Mouse (Mus musculus) spleen, adult 18-20 months (tissue): ENCODE measurements around the gene Runx1.

Experiments
- DNase-seq, 2 experiments: peaks; one replicate each; pipeline ENCODE4 v3.0.0; 2022; ENCODE audit warnings: mixed read lengths in 2 of 2

Runx1 gene

GRCm38 (mm10) chr16:92644718-92645422 is 181.1 kb downstream of the Runx1 start:
- peak; percentile 19 to 38 for DNase-seq

GRCm38 (mm10) chr16:92644315-92644714 is 181.6 kb downstream of the Runx1 start:
- no peak for DNase-seq

DNA sequence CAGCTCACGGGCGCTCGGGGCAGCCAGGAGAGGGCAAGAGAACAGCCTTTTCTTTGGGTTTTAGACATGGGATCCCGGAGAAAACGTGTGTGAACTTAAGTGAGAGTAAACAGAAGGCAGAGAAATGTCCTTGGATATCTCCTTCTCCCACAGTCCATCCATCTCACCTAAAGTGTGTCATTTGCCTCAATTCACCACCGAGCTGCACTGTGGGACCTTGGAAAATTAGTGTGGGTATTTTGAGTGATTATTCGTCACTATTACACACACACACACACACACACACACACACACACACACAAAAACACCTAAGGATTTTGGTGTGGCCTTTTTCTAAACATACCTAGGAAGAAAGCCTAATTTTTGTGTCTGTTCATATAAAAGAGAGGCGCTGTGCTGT is 183.7 kb downstream of the Runx1 start:
- no peak for DNase-seq

DNA sequence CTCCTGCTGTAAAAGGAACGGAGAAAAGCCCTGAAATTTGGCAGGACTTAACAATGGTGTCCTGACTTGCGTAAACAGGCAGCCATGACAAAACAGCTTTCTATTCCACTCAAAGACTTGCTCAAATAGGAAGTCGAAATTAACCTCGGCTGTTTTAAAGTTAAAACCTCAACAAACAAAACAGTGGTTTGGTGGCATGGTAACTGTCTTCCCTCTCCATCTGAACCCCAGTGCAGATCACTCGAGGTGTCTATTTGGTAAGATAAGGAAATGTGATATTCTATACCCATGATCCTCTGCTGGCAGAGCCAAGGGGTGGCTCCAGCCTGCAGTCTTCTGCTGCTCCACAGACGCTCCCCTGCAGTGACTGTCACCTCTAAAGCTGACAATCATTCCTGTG is 184.9 kb downstream of the Runx1 start:
- no peak for DNase-seq

GRCm38 (mm10) chr16:92639093-92639492 is 186.9 kb downstream of the Runx1 start:
- DNase-seq, result no peak

DNA sequence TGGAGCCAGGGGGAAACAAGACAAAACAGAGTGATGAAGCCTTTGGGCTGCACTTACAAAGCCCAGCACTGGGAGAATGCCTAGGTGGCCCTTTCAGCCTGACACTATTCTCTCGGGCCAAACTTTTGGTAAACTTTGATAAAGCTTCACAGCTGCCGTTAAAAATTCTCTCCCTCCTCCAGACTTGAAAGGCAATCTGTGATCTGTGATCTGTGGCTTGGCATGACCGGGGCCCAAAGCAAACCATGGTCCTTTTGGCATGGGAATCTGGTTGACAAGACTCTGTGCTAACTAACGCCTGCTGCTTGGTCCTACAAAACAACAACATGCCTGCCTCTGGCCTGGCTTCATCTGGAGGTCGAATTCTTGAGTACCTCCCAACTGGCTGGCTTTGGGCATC is 188.9 kb downstream of the Runx1 start:
- DNase-seq, result no peak

DNA sequence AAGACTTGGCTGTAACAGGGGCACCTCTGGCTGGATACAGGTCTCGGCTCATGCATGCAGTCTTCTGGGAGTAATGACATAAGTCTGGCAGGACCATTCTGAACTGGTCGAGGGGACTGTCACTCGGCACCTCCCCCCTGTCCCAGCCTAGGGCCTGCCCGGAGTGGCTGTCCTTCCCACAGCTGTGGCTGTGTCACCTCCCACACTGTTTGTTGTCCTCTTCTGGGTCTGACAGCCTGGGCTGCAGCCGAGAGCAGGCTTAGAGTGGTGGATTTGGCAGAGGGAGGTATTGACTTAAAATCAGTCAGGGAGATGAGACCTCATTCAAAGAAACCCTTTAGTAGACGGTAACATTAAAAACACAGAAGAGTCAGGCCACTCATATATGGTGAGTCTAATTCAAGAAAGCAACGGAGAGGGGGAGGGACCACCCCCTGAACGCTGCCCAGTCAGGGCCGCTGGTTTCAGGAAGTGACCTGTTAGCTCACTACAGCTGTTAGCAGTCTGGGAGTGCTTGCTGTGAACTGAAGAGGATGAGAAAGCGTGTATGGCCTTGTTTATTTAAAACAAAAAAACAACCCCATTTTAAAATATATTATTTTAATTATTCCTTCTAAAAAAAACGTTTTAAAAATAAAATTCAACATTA is 193.7 kb downstream of the Runx1 start:
- no peak for DNase-seq

GRCm38 (mm10) chr16:92631637-92632036 is 194.3 kb downstream of the Runx1 start:
- DNase-seq, result no peak

- DNase-seq, result no peak
These were observed 195.0 kb downstream of the Runx1 start for GRCm38 (mm10) chr16:92630950-92631349.

DNA sequence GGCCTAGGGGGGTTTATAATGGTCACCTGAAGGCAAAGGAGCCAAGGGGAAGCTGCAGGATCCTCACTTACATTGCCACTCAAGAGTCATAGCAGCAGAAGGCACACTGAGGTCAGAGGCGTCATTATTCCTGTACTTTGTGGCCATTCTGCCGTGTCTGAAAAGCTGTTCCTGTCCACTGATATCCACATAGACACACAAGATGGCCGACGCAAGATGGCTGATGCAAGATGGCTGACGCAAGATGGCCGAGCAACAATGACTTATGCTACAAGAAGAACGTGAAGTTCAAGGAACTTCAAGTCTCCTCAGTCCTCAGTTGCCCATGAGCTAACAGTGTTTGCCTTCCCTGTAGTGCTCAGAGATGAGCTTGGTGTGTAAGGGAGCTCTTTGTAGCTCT is 196.1 kb downstream of the Runx1 start:
- DNase-seq, result no peak

- DNase-seq, result no peak
These were observed 198.7 kb downstream of the Runx1 start for GRCm38 (mm10) chr16:92627262-92627661.

DNA sequence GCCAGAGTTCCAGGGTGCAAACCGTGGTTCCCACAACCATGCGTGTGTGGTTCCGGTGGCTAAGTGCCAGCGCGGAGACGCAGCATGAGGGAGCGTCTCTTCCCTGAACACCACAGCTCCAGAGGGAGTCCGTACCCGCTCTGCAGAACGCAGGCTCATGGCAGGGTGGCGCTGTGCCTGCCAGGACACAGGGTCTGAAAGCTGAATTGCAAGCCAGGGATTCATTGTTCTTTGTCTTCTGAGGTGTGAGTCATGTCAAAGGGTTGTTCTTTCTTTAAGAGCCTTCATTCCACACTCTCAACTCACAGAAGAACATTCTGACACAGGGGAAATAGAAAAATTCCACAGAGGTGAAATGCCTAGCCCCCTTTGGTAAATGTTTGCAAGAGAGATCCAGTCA is 202.0 kb downstream of the Runx1 start:
- no peak for DNase-seq

DNA sequence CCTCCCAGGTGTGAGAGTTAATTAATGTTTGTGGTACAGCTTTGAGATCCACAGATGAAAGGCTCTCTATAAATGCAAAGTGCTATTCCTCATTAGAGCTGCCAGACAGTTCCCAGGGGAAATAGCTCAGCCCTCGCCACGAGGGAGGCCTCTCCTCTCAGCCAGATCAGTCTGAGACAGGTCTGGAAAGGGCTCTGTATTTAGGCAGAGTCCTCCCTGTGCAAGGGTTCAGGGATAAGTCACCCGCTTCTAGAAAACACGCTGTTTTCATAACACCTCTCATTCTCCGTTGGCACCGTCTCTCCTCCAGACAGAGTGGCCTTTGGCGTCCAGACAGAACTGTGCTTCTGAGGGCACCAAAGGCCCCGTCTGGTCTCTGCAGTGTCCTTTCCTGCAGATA is 204.1 kb downstream of the Runx1 start:
- DNase-seq, result no peak

DNA sequence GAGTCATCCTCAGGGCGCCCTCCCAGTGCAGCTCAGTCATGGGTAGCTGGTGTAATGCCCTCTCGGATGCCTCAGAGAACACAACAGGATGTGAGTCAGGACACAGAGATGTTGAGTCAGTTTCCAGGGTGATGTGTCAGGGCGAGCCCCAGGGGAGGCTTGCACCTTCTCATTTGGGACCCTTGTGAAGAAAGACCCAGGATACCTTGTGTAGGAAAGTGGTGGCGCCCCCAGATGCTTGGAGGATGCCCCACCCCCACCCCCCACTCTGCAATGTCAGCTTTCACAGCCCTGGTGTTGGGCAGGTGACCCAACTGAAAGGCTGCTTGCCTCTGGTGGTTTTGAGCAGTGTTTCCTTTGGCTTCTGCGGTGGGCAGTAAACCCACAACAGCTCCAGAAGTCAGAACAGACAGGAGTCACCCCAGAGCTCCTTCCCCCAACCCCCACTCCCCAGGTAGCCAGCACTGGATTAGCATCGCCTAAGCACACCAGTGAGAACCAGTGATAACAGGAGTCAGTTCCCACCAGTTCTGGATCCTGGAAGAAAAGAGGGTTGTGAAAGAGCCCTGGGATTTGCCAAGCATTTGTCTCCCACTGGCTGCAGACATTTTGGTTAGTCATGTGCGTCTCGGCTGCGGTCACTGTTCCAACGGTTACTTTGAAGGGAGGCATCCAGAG is 205.0 kb downstream of the Runx1 start:
- DNase-seq, result no peak

DNA sequence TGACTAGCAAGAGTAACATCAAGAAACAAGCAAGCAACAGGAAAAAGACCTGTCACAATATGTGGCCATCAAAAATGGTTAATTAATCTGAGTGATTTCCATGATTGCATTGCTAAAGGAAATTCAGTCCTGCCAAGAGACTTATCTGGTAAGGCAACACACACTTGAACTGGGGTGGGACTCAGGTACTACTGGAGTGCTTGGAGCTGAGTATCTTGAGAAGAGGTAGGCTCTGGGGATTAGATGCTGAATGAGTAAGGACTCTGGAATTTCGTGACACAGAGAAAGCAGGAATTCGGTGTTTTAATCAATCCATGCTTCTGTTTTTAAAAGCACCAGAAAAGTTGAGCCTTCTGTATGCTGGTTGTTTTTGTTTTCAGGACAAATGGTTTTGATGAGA is 209.1 kb downstream of the Runx1 start:
- DNase-seq, result no peak

- DNase-seq, result no peak
These were observed 210.6 kb downstream of the Runx1 start for GRCm38 (mm10) chr16:92615234-92615799.

- no peak for DNase-seq
These were observed 213.4 kb downstream of the Runx1 start for GRCm38 (mm10) chr16:92612546-92612945.

- no peak for DNase-seq
These were observed 214.3 kb downstream of the Runx1 start for GRCm38 (mm10) chr16:92611641-92612149.

DNA sequence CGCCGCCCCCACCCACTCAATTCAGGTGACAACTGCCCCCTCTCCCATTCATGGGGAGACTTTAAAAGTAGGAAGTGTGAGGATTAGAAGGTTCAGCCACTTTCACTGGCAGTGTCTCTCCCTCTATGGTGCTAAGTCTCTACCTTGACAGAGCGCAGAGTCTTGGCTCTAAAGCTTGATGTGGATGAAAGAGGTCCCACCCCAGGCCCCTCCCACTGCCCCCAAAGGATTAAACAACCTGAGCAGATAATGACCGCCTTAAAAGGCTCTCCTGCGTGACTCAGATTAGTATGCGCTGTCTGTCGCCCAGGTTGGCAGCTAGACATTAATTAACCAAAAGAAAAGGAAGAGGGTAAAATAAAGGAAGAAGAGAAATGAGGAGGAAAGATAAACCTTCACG is 215.5 kb downstream of the Runx1 start:
- DNase-seq, result no peak

DNA sequence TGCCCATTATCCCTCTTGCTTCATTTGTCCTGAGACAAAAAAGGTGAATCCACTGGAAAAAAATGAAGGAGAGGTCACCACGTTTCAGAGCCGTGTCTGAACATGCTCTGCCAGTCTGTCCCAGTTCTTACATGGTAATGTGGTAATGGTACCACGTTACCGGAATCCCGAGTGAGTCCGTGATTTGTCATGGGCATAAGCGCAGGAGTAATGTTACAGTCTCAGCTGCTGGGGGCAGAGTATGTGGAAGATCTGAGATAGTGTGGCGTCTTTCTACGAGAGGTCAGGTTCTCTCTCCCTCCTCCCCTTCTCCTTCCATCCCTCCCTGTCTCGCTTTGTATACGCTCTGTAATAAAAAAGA is 216.3 kb downstream of the Runx1 start:
- no peak for DNase-seq

DNA sequence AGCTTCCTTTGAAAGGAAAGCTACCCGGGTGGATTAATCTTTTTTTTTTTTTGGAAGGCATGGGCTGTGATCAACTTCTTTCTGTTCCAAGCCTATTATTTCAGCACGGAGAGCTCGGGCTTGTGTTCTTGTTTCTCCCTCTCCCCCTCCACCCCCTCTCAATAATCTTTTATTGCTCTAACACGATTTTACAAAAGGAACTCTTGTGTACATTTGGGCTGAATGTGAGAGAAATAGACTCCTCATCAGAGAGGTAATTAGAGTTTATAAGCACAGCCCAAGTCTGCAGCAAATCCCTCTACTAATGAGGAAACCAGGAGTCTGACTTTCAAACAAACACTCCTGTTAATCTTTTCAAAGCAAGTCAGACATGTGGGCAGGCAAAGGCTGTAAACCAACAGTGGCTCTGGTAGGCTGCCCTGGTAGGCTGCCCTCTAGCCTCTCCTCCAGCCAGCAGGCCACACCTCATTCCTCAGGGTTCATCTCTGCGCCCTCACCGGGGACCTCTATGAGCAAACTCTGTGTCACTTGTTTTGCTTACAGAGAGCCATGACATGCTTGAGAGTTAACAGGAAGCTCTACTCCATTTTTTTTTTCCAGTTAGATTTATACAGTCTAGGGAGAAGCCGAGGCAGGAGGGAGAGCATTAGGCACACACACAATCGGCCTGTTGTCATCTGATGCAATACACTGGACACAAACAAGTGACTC is 216.8 kb downstream of the Runx1 start:
- DNase-seq, result no peak

DNA sequence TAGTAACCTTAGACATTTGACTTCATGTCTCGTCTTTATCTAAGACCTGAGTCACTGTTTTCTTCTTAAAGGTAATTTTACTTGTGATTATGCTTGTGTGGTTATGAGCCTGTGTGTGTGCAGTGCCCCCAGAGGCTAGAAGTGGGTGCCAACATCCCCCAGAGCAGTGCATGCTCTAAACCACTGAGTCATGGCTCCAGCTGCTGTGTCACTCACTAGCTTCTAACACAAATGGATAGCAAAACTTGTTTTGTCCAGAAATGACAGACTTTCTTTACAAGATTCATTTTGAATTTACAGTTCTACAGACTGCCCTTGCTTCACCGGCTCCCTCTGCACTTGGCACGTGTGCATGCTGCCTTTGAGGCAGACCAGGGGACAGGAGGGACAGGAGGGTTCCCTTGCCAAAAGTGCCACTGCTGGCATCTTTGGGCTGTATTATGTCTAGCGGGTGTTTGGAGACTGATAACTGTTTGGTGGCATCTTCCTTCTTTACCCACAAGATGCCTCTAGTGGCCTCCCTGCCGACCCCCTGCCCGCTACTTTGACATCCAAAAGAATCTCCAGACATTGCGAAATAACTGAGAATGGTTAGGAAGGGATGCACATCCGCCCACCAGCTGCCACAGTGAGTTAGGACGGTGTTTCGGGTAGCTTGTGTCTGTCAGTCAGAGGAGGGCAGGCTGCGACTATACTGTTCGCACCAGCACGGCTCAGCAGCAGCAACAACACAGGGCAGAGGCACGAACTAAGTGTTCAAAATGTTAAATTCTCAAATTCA is 217.6 kb downstream of the Runx1 start:
- no peak for DNase-seq
